Mouse (Mus musculus): ENCODE measurements around the gene Edf1.

The Edf1 gene

GRCm38 (mm10) chr2:25561946-25562345 lies 4.3 kb downstream of the Edf1 start:
- DNase-seq (ENCODE audit: low read depth, low spot score) = no peak

GRCm38 (mm10) chr2:25565741-25566140 lies 8.1 kb downstream of the Edf1 start:
- no peak for DNase-seq (ENCODE audit: low read depth, low spot score)

- DNase-seq (ENCODE audit: low read depth, low spot score) = no peak
Observed at GRCm38 (mm10) chr2:25566558-25566957, 8.9 kb downstream of the Edf1 start.

GRCm38 (mm10) chr2:25568473-25569019 lies 10.9 kb downstream of the Edf1 start:
- DNase-seq (ENCODE audit: low read depth, low spot score) = peak; percentile 24

DNA sequence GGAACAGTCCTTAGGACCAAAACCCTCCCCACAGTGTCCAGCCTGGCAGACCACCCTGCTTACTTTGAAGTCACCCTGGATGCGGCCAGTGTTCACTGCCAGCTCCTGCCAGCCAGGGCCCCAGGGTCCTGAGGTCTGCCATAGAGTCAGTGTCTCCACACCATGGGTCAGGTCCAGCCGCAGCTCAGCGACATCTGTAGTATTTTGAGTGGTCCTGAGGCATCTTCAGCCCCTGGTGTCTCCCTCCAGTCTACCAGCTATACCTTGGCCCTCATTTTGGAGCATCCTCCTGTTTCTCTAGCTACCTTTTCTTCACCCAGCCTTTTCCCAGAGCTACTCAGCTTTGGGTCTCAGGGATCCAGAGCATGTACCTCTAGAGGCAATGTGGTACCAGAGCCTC lies 11.7 kb downstream of the Edf1 start:
- no peak for DNase-seq (ENCODE audit: low read depth, low spot score)

DNA sequence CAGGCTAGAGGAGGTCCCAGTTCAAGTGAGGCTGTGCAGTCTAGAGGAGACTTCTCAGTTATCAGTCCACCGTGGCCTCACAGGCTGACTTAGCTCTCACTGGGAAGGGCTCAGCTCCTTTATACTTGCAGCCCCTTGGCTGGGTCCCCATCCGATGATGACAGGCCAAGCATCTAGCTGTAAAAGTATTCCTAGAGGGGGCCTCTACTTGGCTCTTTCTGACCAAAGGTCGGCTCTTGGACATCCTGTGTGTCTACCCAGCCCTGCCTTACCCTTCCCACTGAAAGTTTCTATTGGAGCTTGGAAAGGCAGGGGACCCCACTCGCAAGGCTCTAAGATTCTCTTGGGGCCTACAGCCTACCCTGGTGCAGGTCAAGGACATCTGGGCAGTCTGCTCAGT lies 13.6 kb downstream of the Edf1 start:
- no peak for DNase-seq (ENCODE audit: low read depth, low spot score)

DNA sequence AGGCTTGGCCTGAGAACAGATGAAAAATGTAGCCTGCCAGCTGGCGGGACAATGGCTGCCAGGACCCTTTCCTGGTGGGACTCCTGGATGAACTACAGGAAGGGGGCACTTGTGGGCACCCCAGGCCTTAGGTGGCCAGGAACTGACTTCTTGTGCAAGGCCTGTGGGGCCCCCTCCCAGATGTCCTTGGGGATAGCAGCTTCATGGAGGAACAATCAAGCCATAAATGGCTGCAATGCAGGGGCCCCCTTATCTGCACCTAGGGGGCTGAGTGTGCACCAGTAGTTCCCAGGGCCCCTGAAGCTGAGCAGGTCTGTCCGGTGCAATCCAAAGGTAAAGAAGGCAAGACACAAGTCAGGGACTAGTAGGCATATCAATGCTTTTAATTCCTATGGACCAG lies 15.4 kb downstream of the Edf1 start:
- no peak for DNase-seq (ENCODE audit: low read depth, low spot score)

DNA sequence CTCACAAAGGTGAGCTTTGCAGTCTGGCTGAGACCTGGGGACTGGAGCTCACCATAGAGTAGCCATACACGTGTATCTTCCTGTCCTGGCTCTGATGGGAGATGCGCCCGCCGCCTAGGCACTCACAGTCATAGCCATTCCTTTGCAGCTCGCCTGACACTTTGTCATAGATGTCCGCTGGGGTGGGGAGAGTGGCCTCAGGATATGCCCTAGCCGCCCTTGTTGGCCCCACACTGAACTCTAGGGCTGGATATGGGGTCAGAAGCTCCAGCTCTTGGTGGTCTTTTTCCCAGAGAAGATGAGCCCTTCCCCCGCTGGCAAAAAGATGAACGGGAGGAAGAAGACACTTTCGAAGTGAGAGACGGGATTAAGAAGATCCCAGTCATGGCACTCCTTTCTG lies 16.5 kb downstream of the Edf1 start:
- DNase-seq (ENCODE audit: low read depth, low spot score) = no peak

DNA sequence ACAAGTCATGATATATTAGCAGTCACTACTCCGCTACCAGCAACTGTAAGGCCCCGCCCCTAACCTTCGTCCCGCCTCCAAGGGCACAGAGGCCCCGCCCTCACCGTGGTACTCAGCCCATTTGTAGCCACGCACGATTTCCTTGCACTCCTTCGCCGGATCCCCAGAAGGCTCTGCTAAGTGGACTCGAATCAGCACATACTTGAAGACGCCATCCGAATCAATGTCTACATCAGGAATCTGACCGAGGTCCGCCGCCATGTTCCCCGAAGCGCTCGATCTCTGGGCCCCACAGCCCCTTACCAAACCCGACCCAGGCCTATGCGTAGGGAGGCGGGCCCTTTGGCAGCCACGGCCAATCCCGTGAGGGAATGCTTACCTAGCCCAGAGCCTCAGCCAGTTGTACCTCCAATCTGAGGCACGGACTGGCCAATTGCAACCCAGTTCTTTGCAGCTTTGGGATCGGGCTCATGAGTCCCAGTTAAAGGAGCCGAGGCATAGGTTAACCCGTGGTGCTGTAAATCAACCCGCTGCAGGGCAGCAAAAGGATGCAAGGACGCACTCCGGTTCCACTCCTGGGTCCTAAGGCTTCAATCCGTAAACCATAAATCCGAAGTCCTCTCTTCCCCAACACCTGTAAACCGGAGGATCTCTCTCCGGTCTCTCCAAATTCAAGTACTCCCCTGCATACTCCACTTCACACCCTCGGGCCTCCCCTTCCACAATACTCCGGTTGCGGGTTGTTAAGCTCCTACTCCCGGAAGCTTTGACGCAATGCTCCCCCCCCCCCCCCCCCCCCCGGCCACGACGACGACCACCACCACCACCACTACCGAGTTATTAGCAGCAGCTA lies 17.2 kb downstream of the Edf1 start, which contains the start of the genes Mamdc4 and Phpt1:
TSS of gene Mamdc4 (minus strand) at position 267 of the 853 bp plus-strand sequence.
TSS of gene Phpt1 (minus strand) at position 646 of the 853 bp plus-strand sequence.
- DNase-seq (ENCODE audit: low read depth, low spot score) = peak; percentile 98

GRCm38 (mm10) chr2:25575432-25576027 lies 17.9 kb downstream of the Edf1 start:
- DNase-seq (ENCODE audit: low read depth, low spot score) = peak; percentile 39

- DNase-seq (ENCODE audit: low read depth, low spot score) = no peak
Observed at GRCm38 (mm10) chr2:25576028-25576850, 18.6 kb downstream of the Edf1 start.

DNA sequence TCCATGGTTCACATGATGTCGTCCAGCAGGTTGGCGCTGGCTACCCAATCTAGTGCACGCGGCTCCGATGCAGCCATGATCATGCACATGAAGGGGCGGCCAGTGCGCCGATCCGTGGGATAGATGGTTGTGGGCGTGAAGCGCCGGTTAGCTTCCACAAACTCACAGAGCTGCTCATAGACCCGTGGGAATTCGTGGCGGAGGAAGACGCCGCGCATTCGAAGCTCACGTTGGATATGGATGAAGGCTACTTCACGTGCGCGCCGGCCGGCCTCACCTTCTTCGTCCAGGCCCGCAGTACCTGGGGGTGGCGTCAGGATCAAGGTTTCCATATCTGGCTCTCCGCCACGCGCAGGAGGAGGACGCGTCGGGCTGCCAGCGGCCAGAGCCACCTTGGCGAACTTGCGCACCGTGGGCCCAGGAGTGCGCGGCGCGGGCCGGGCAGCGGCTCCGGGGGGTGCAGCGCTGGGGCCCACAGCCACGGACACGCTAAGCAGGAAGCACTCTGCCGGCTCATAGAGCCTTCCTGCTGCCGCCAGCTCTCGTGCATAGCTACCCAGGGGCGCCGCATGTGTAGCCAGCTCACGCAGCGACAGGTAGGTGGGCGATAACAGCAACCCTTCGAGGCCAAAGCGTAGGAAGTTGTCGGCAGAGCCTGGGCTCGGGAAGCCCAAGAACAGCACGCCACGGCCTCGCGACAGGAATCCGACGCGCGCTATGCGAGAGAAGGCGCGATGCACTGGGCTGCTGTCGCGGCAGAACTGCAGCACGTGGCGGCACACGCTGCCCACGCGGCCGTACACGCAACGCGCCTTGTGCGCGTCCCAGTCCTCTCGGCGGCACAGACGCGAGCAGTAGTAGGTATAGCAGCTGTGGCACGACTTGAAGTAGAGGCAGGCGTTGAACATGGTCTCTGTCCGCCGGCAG lies 19.6 kb downstream of the Edf1 start:
- peak; percentile 65 for DNase-seq (ENCODE audit: low read depth, low spot score)

DNA sequence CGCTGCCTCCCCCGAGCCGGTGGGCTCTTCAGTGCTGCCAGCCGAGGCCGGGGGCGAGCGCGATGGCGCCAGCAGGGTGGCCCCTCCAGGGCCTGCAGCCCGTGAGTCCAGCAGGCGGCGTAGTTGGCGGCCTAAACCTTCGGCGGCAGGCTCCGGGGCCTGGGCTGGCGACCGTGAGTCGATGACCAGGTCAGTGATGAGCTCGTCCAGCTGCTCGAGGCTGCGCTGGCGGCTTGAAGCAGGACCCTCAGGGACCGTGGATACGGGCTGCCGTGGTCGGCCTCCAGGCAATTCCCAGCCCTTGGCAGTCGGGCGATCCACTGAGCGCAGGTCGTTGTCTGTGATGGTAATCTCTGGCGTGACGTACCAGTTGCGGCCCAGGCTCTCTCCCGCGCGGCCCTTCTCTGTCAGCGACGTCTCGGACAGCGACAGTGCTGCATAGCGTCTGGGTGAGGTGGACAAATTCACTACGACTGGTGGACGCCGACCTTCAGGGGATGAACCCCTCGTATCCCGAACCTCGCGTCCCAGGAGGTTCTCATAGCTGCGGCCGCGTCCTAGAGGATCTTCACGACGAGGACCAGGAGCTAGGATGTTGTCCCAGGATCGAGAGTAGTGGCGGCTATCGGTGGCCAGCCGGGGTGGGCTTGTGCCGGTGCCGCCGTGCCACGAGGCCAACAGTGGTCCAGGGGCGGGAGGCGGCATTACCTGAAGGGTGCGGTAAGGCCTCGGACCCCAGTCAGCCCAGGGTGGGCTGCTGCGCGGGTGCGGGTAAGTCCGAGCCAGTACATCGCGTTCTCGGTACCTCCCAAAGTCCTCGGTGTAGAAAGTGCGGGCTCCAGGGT lies 20.5 kb downstream of the Edf1 start:
- DNase-seq (ENCODE audit: low read depth, low spot score) = peak; percentile 54

- peak; percentile 62 for DNase-seq (ENCODE audit: low read depth, low spot score)
Observed at GRCm38 (mm10) chr2:25578796-25579736, 21.4 kb downstream of the Edf1 start.

DNA sequence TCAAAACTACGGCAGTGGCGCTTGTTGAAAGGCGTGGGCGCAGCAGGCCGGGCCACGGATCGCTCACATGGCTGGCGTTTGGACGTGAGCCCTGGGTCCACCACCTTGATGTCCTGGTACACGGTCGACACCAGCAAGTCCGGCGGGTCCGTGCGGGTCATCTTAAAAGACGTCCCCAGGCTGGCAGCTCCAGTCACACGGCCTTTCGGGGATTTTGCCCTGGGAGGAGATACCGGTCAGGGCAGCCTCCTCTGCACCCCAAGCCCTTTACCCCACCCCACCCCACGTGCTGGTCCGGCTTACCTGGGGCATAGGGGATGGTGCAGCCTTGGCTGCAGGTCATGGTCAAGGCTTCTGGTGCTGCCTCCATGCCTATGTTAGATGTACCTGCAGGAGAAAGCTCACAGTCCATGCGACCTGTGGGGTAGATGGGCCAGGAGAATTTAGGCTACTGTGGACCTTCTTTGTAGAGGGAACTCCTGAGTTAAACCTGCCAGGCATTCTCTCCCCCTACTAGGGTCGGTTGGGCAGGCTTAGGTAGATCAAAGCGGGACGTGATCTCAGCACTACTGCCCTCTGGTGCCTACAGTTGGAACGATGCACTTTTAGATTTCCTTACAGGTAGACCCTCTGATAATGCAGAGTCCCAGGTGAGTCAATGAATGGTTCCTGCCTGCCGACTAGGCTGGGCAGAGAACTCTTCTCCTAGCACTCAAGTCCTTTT lies 22.3 kb downstream of the Edf1 start:
- peak; percentile 85 for DNase-seq (ENCODE audit: low read depth, low spot score)

DNA sequence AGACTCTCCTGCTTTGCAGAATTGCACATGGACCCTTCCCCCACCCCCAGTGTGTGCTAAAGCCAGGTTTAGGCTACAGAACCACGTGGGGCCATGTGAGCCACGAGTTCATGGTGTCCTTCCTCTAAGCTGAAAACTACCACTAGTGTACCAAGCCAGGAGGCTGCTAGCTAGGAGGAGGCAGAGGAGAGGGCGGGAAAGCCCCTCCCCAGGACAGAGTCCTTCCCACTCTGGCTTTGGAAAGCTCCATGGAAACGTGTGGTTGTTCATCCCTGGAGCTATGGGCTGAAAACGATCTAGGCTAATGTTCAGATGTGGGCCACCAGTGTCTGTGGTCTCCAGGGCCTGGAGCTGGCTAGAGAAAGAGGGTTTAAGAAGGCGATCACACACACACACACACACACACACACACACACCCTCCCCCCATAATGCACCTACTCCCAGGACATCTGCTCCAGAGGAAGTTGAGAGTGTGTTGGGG lies 23.0 kb downstream of the Edf1 start:
- DNase-seq (ENCODE audit: low read depth, low spot score) = no peak

GRCm38 (mm10) chr2:25581294-25581864 lies 23.7 kb downstream of the Edf1 start, which contains the start of gene Ajm1:
TSS of gene Ajm1 (minus strand) at chr2:25581757.
- peak; percentile 79 for DNase-seq (ENCODE audit: low read depth, low spot score)
